Mouse (Mus musculus) heart, postnatal 14 days (tissue): ENCODE measurements around the gene Tmem256. TPM values are rescaled to one million over a fixed set of nuclear protein-coding genes. Genes with fewer than 3 reads are reported as not detected.
A peak's percentile ranks its signal among the peaks of the same experiment; 100 is the strongest.

Experiments
- DNase-seq, 2 experiments: peaks; one replicate each; pipeline ENCODE4 v3.0.0; 2021 to 2022
- intact Hi-C: fragments of 180-260 bp; cut with DNase I; formaldehyde crosslinking; loops from one replicate; pipeline ENCODE4 v1.15.1; 2025
- microRNA-seq, 2 experiments: library from miRNA; unstranded; fragments of <30 nt; microRNA quantifications; one replicate each; pipeline ENCODE4 v1.2.0; 2021 to 2022
- total RNA-seq, 2 experiments: library from RNA; stranded (reverse); gene quantifications; 2 replicates each; pipeline ENCODE4 v1.2.3; 2021

The Tmem256 gene
- total RNA-seq, 2 experiments from 2014 or later, result 134 to 138 TPM

DNA sequence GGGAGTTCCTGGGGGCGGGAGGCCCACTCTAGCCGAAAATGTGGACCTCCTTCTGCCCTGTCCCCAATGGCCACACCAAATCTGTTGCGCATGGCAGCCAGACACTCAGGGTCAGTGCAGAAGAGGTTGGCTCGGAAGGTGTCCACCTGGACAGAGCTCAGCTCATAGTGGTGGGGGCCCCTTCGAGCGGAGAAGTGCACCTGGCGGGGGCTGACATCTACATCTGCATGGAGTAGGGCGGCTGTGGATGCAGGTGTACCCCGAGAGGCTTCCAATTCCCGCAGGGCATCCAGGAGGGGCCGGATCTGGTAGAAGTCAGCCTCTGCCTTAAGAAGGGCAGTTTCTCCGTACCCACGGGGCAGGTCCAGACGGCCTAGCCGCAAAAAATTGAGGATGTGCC is 41.4 kb downstream of the Tmem256 start:
- intact Hi-C loops, result loop anchor here (2.0 to 5.0 kb wide), 5 partner anchors 41 to 197 kb away; partner anchors contain the start of genes Eif5a, Nlgn2, Senp3 and Slc2a4
- DNase-seq, result no peak

DNA sequence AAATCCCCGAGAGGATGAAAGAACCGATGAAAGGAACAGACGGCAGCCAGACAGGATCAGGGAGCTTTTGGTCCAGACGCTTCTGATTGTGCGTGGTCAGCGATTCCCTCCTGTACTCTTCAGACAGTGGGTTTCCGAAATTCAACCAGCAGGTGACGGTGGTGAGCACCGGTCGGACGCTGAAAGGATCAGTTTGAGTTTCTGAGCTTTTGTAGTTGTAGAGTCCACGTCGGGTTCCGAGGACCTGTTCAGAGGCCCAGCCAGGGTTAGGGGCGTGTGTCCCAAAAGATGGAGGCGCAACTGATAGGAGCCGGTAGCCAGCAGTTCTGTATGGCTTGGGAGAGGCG is 42.2 kb downstream of the Tmem256 start:
- DNase-seq, result peak in 1 of 2 experiments; percentile 76
- intact Hi-C loops, result loop anchor here (2.0 kb wide), 2 partner anchors 40 to 68 kb away; partner anchors contain the start of genes Eif5a and Slc2a4

DNA sequence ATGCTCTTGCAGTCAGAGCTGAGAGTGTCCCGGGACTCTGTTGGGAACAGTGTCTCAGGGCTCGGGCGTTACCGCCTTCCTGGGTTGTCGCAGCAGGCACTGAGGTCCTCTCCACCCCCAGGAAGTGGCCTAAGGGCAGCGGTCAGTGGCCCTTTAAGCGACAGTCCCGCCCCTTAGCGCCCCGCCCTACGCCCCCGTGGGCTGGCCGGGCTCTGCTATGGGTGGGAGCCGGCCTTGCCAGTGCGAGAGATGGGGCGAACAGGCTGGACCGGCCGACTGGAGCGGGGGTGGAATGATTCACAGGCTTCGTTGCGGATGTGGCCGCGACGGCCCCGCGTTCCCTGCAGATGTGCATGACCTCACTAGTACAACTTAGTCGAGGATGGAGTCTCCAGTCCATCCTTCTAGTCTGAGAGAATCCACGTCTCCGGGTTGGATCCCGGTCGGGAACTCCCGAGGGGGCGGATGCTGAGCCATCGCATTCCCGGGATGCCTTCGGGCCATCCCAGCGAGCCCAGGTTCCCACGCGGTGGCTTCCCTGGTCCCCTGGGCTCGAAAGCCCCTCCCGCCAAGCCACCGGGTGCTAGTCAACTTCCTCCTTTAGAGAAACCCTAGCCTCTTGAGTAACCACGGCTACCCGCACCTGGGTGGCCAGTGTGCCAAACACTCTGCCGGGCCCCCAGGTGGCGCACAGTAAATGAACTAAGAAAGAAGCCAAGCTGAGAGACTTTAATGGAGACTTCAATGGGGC is 42.7 kb downstream of the Tmem256 start, which contains the start of gene Kctd11:
TSS of gene Kctd11 (minus strand) at position 554 of the 751 bp plus-strand sequence.
- intact Hi-C loops, result loop anchor here (2.0 kb wide), 2 partner anchors 40 to 68 kb away; partner anchors contain the start of genes Eif5a and Slc2a4
- DNase-seq, result peak; percentile 92

DNA sequence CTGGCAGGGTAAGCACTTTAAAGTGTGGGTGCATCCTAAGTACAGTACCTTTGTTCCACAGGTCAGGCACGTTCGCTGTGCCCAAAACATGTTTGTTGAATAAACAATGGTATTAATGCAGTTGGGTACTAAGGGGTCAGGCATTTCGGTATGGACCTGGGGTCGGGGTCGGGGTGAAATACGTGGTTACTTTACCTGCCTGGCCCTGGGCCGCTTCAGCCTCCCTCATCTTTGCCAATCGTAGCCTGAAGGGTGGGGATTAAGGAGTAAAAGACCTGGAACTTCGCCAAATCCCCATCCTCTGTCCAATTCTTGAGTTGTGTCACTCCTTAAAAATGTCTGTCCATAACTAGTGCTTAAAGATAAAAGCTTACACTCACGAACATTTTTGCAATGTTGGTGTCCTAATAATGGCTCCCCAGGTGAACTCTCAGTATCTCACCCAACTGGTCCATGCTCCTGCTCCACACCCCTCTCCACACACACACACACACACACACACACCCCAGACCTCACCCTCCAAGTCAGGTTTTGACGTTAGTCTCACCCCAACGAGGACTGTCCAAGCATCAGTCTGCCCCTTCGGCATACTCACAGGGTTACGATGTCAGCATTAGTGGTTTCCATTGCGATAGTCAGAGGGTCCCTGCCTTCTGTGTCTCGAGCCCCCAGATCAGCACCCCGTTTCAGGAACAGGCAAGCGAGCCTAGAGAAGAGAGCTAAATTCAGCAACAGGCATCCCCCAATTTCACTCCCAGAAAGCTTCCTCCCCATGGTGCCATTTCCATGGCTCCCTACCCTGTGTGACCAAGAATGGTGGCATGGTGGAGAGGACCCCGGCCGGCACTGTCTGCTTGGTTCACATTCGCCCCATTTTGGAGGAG is 43.7 kb downstream of the Tmem256 start:
- intact Hi-C loops, result loop anchor here (2.0 kb wide), 2 partner anchors 39 to 67 kb away; partner anchors contain the start of genes Eif5a and Slc2a4

DNA sequence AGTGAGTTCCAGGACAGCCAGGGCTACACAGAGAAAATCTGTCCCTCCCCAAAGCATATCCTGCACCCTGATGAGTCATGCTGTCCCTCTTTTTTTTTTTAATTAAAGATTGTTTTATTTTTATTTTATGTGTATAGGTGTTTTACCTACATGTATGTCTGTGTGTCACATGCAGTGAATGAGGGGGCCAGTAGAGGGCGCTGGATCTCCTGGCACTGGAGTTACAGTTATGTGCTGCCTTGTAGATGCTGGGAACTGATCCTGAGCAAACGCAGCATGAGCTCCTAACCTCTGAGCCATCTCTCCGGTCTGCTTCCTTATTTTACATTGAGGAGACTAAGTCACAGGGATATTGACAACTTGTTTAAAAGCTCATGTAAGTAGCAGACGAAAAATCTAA is 44.8 kb downstream of the Tmem256 start:
- DNase-seq, result peak in 1 of 2 experiments; percentile 43
- intact Hi-C loops, result no loop called here

More for the DNA sequence above, 43.7 kb downstream of the Tmem256 start:
- no peak for DNase-seq

DNA sequence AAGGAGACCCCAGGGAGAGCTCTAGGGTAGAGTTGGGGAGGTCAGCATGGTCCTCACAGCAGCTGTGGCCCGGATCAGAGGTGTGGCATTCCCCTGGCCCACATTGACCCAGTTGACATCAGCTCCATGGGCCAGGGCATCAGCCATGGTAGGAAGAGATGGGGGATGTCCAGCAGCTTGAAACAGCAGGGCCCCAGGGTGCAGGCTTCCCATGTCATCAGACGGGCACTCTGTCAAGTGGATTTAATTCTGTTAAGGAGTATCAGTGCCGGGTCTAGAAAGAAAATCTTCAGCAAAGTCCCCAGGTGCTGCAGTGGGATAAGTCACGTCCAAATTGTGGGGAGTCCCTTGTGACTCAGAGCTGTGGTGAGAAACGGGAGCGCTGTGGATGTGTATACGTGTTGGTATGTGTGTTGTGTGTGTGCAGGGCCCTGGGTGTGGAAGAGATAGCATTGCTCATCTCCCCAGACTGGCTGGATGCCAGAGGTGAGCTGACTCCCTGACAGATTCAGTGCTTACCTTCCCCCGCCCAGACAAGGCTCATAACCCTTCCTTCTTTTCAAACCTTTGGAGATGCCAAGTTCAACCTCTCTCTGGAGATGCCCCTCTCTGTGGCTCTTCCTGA is 45.3 kb downstream of the Tmem256 start:
- DNase-seq, result no peak
- intact Hi-C loops, result no loop called here

DNA sequence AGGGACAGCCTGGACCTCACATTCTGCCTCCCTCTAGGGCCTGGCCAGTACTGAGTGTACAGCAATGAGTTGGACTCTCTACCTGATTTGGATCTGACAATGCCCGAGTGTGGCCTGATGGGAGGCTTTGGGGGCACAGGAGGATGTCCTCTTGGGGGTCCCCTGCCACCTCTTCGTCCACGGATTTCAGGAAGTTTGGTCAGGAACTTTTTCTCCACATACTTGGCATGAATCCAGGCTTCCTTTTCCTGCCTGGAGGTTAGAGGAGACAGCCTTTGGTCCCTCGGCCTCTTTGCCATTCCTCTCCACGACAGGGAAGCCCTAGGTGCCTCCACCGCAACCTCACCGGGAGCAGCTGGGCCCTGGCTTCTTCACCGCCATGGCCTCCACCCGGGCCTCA is 45.9 kb downstream of the Tmem256 start:
- no peak for DNase-seq
- intact Hi-C loops, result no loop called here

DNA sequence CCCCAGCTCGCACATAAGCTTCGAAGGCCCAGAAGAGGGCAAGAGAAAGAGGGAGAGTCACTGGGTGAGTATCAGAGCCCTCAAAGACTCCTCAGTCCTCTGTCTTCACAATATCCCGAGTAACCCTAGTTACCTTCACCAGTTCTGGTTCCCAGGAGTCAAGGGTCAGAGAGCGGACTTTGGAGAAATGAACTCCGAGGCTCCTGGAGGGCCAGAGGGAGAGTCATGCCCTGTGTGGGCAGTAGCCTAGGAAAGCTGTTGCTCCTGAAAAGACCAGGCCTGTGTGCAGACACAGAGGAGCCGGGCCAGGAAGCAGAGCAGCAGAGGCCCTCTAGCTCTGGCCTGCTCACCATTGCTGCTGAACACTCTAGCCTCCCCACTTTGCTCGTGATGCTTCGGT is 46.3 kb downstream of the Tmem256 start:
- intact Hi-C loops, result no loop called here
- no peak for DNase-seq

DNA sequence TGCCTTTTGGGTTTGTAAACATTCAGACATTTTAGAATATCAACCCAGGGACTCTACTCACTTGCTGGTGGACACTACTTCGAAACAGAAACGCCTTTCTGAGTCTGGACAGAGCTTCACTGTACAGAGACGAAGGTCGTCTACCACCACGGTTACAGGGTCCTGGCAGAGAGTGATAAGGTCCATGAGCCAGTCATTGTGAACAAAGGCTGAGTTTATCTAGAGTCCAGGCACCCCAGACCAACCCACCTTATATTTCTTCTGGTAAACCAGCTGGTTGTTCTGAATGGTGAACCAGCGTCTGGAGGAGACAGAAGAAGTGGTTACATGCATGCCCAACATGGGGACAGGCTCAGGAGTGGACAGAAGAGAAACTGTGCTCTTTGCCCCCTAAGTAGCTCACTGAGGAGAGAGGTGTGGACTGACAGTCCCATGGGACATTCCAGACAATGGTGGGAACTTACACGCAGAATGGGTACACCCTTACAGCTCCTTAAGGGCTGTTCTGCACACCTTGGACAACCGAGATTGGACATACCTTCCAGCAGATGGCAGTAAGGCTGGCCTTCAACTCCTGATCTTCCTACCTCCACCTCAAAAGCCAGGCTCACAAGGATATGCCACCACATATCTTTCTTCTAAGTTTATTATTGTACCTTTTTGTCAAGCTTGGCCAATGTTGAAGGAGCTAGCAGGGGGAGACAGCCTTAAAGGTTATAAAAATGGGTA is 48.8 kb downstream of the Tmem256 start:
- no peak for DNase-seq
- intact Hi-C loops, result no loop called here

Small RNAs within 50 kb of the gene (microRNA-seq; reads per million reads assigned to microRNA genes)
- gene Mir6924, result 0 reads per million in 2 experiments

Other genes with a start within 250 kb of the Tmem256 start
- gene Atp1b2, start 232.6 kb upstream of the Tmem256 start, total RNA-seq, result 10 to 100 TPM; 31.8 to 31.9 TPM
- gene Shbg, start 220.6 kb upstream of the Tmem256 start, total RNA-seq, result not detected
- gene Sat2, start 216.5 kb upstream of the Tmem256 start, total RNA-seq, result 1 to 10 TPM; 1.6 to 2.5 TPM
- gene Fxr2, start 205.5 kb upstream of the Tmem256 start, total RNA-seq, result 10 to 100 TPM; 69.2 to 71.6 TPM
- gene Sox15, start 183.2 kb upstream of the Tmem256 start, total RNA-seq, result not detected
- gene Mpdu1, start 175.9 kb upstream of the Tmem256 start, total RNA-seq, result 10 to 100 TPM; 20.9 to 21.6 TPM
- 1 to 10 TPM; 5.6 to 7.5 TPM for gene Cd68, start 172.4 kb upstream of the Tmem256 start, total RNA-seq
- 100 to 1,000 TPM; 236 to 287 TPM for gene Eif4a1, start 166.1 kb upstream of the Tmem256 start, total RNA-seq
- gene Senp3, start 156.4 kb upstream of the Tmem256 start, total RNA-seq, result 10 to 100 TPM; 39.7 to 42.1 TPM
- 1 to 10 TPM; 2.7 to 3.2 TPM for gene Tnfsf13, start 152.7 kb upstream of the Tmem256 start, total RNA-seq
- gene Tnfsf12, start 142.7 kb upstream of the Tmem256 start, total RNA-seq, result 10 to 100 TPM; 14.8 to 20.2 TPM
- gene Tnfsfm13, start 142.4 kb upstream of the Tmem256 start, total RNA-seq, result 1 to 10 TPM; 2.9 to 4.1 TPM
- 10 to 100 TPM; 35.6 to 37.5 TPM for gene Polr2a, start 79.9 kb upstream of the Tmem256 start, total RNA-seq
- under 1 TPM in 1 of 2 experiments, not detected in 1; 0.12 TPM for gene Slc35g3, start 76.5 kb upstream of the Tmem256 start, total RNA-seq
- gene Zbtb4, start 72.6 kb upstream of the Tmem256 start, total RNA-seq, result 10 to 100 TPM; 36.5 to 43.3 TPM
- gene Chrnb1, start 42.6 kb upstream of the Tmem256 start, total RNA-seq, result 1 to 10 TPM; 5.4 to 6.0 TPM
- gene Fgf11, start 36.7 kb upstream of the Tmem256 start, total RNA-seq, result 1 to 10 TPM; 2.6 to 2.8 TPM
- gene Tmem102, start 32.9 kb upstream of the Tmem256 start, total RNA-seq, result under 1 TPM; 0.54 to 0.65 TPM
- gene Gm39566, start 23.2 kb upstream of the Tmem256 start, total RNA-seq, result not detected
- not detected for gene Spem2, start 20.0 kb upstream of the Tmem256 start, total RNA-seq
- not detected for gene Spem1, start 16.3 kb upstream of the Tmem256 start, total RNA-seq
- gene Nlgn2, start 730 bp upstream of the Tmem256 start, total RNA-seq, result 10 to 100 TPM in 1 of 2 experiments, 1 to 10 TPM in 1; 7.9 to 10.4 TPM
- gene Plscr3, start 7.9 kb downstream of the Tmem256 start, total RNA-seq, result 10 to 100 TPM; 34.0 to 35.9 TPM
- gene Tnk1, start 20.2 kb downstream of the Tmem256 start, total RNA-seq, result under 1 TPM in 1 of 2 experiments, not detected in 1; 0.24 TPM
- gene Tmem95, start 39.5 kb downstream of the Tmem256 start, total RNA-seq, result not detected
- 1 to 10 TPM; 3.1 to 3.8 TPM for gene Kctd11, start 42.9 kb downstream of the Tmem256 start, total RNA-seq
- gene Acap1, start 57.0 kb downstream of the Tmem256 start, total RNA-seq, result 1 to 10 TPM; 2.3 to 6.8 TPM
- gene 2810408A11Rik, start 62.5 kb downstream of the Tmem256 start, total RNA-seq, result 1 to 10 TPM in 1 of 2 experiments, under 1 TPM in 1; 0.95 to 1.1 TPM
- gene Neurl4, start 62.6 kb downstream of the Tmem256 start, total RNA-seq, result 10 to 100 TPM; 43.5 to 45.8 TPM
- gene Gps2, start 75.4 kb downstream of the Tmem256 start, total RNA-seq, result 10 to 100 TPM; 28.8 to 30.6 TPM
- 100 to 1,000 TPM; 434 to 455 TPM for gene Eif5a, start 83.4 kb downstream of the Tmem256 start, total RNA-seq
- gene Ybx2, start 97.3 kb downstream of the Tmem256 start, total RNA-seq, result 10 to 100 TPM; 14.4 to 21.8 TPM
- gene Slc2a4, start 109.7 kb downstream of the Tmem256 start, total RNA-seq, result 100 to 1,000 TPM; 206 to 234 TPM
- gene Cldn7, start 126.3 kb downstream of the Tmem256 start, total RNA-seq, result under 1 TPM in 1 of 2 experiments, not detected in 1; 0.48 TPM
- gene Ctdnep1, start 142.6 kb downstream of the Tmem256 start, total RNA-seq, result 100 to 1,000 TPM; 143 to 147 TPM
- gene Elp5, start 144.0 kb downstream of the Tmem256 start, total RNA-seq, result 10 to 100 TPM; 52.4 to 59.0 TPM
- 100 to 1,000 TPM; 249 to 257 TPM for gene Gabarap, start 152.6 kb downstream of the Tmem256 start, total RNA-seq
- 10 to 100 TPM; 27.4 to 31.5 TPM for gene Phf23, start 157.3 kb downstream of the Tmem256 start, total RNA-seq
- gene Dvl2, start 162.1 kb downstream of the Tmem256 start, total RNA-seq, result 1 to 10 TPM; 7.2 to 9.2 TPM
- gene Acadvl, start 176.9 kb downstream of the Tmem256 start, total RNA-seq, result 1,000 to 10,000 TPM; 1,350 to 1,353 TPM
- gene Dlg4, start 178.4 kb downstream of the Tmem256 start, total RNA-seq, result 10 to 100 TPM; 10.4 to 11.2 TPM
- gene Asgr1, start 215.6 kb downstream of the Tmem256 start, total RNA-seq, result not detected